Mouse (Mus musculus): ENCODE results near the gene Prr5.

DNA sequence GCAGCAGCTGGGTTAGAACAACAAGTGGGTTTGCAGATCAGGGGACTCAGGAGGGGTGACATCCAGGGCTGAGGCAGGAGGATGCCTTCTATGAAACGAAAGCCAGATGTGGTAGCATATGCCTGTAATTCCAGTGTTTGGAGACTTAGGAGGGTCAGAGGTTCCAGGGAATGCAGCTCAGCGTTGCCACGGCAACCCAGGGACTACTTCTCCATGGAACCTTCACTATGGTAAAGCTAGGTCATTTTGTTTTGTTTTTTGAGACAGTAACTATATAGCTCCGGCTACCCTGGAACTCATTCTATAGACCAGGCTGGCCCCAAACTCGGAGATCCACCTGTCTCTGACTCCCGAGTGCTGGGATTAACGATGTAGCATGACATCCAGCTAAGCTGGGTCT, 68.8 kb downstream of the Prr5 start:
- TF ChIP-seq CTCF (IDR thresholded peaks at IDR 0.05; ENCODE audit: low read depth) (no peak), EP300 (IDR thresholded peaks at IDR 0.05; ENCODE audit: low read depth) (no peak)
